Mouse (Mus musculus) gastrocnemius, adult 8-10 months (tissue): ENCODE data around the gene Ptpn11. TPM values are rescaled to one million over a fixed set of nuclear protein-coding genes. Genes with fewer than 3 reads are reported as not detected.

Experiments used
- DNase-seq, 2 experiments: peaks; one replicate each; pipeline ENCODE4 v3.0.0; 2022; ENCODE audit warnings: low spot score in 2 of 2
- total RNA-seq, 4 experiments: library from RNA; stranded (reverse); gene quantifications; 2 replicates each; pipeline ENCODE4 v1.2.4; 2022

Ptpn11 gene
- total RNA-seq, 4 experiments from 2014 or later = 60.1 to 89.9 (median 74.9) TPM

DNA sequence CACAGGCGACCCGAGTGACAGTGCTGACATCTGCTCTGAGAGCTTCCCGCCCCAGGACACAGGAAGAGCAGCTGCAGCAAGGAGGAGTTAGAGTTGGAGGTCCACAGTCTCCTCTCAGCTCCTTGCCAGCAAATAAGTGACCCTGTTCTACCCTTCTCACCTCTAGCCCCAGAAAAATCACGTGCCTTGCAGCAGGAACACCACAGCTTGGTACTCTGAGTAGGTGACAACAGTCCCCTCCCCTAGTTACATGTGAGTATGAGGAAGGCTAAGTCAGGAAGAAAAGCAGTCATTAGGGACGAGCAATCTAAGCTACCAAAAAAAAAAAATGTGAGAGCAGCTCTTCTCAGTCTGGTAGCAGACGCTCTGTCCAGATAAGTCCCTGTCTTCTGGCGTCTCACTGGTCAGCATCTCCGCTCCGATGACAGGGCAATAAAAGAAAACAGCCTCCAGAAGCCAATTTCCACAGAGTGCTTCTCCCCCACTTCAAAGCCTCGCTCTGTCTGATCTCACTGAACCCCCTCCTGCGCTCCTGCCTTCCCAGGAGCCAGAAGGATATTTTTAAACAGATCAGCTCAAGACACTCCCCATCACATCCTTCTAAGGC is 6.1 kb downstream of the Ptpn11 start:
- DNase-seq = no peak

DNA sequence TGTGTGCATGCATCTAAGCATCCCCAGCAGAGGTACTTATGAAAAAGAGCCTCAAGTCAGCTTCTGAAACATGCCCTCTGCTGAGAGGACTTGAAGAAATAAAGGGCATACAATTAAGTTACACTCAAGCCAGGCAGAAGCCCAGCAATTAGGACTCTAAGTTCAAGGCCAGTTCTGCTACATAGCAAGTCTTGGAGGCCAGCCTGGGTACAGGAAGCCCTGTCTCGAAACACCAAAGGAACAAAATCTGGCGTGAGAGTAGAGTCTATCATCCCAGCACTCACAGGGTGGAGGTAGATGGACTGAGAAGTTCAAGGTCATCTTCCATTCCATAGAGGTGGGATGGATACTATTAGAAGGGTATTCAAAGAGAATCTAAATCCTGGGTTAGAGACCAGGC is 6.8 kb downstream of the Ptpn11 start:
- DNase-seq = no peak

DNA sequence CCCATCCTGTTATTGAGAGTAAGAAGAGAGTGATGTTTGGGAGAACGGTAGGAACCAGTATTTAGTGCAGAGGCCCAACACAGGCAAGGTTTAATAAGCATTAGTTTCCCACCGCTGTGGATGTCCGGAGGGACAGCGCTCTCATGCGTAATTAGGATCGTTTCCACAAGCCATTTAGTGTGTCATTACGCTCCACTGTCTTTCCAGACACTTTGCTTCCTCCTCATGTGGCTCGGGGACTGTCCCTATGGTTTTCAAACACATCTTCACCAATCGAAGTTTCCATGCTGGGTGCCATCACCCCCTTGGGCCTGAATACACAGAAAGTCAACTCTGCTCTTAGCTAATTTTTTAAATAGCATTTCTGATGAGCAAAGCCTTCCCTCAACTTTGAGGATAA is 7.9 kb downstream of the Ptpn11 start:
- no peak for DNase-seq

DNA sequence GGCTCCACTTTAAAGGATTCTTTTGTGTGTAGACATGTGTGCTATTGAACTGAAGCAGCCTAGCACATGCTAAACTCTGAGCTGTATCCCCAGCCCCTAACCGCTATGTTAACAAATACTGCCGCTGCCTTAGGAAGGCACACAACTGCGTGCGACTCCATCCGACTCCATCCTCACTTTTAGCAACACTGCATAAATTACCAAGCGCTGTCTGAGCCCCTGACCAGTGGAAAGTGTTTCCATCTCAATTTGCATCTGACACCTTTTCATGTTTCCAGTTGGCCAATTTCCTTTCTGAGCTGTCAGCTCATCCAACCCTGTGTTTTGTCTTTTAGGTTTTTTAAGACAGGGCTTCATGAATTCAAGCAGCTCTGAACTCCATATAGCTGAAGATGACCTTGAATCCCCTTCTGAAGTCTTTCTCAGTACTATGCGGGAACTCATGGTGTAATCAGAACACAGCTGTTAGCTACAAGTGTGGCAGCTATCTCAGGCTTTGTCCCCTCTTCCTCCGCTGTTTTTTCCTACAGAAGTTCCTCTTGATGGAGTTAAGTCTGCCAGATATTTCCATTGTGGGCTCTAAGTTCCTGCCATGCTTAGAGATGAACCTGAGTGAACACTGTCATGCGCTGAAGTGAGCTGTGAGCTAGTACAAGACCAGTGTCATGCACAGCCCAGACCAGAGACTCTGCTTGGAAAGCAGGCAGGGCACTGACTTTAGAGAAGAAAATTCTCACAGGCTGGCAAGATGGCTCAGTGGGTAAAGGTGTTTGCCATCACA is 11.9 kb downstream of the Ptpn11 start:
- DNase-seq = no peak

DNA sequence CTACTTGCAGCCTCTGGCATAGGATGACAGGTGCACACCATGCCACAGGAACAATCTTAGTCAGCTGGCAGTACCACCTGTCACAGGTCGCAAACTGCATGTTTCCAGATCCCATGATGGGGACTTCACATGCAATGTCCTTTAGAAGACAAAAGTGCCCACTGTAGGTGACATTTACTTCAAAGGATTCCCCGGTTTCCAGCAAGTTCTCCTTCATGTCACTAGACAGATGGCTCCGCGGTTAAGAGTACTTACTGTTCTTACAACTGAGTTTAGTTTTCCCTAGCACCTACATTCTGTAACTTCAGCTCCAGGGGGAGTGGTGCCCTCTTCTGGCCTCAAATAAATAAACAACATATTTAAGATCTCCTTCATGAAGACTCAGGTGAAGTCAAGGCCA is 18.4 kb downstream of the Ptpn11 start:
- no peak for DNase-seq

DNA sequence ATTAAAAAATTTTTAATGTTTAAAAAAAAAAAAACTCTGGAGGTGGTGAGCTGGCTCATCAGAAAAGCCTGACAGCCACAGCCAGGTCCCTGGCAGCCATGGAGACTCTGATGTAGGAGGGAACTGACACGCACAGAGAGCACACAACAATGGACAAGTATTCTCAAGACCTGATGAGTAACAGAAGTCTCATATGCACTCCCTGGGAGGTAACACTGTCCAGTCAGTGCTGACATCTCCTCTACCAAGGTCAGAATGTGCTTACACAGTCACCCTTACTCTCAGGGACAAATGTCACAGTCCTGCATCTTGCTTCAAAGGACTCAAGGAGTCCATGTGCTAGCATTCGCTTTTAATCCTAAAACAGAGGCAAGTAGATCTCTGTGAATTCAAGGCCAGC is 21.6 kb downstream of the Ptpn11 start:
- no peak for DNase-seq

DNA sequence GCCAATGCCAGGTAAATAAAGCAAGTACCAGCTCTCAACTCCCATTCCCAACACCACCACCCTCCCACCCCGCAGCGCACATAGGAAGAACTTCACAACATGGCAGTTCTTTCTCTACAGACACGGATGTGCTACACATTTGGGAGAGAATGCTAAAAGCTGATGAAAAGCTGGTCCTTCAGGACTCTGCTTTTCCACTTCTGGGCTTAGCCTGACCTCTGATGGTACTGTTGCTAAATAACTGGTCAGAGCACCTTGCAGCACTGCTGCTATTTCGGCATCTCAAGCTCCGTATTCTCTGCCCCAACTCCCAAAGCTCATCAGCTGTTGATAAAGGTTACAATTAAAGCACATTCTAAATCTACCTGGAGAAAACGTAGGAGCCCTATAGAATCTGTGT is 24.3 kb downstream of the Ptpn11 start:
- DNase-seq = no peak

DNA sequence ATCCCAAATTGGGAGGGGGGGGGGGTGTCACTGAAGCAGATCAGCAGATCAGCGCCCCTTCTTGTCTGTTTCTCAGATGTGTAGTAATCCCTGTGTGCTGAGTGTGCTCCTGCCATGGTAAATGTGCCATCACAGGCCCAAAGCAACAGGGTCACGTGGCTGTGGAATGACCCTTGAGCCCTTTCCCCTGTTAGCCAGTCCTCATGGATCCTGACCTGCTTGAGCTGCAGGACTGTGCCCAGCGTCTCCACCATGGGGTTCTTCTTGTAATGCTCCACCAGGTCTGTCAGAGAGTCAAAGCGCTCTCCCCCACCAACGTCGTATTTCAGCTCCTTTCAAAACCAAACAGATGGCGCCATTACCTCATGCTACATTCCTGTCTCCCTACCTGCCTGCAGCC is 28.3 kb downstream of the Ptpn11 start:
- DNase-seq = no peak

DNA sequence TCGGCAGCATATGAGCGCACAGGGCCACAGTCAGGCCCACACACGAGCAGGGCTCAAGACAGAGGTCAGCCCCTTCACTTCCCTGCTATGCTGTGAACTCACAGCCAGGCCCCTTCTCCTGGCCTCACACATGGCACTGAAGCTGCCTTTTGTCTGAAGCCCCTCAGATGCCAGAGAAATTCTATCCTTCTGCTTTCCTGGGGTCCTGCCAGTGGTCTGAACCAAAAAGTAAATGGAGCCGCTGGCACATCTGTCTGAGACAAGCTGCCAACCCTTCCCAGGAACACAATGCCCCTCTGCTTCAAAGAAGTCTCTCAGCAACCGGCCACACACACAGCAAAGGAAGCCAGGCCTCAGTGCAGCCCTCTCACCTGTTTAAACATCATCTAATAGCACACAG is 28.9 kb downstream of the Ptpn11 start:
- no peak for DNase-seq

DNA sequence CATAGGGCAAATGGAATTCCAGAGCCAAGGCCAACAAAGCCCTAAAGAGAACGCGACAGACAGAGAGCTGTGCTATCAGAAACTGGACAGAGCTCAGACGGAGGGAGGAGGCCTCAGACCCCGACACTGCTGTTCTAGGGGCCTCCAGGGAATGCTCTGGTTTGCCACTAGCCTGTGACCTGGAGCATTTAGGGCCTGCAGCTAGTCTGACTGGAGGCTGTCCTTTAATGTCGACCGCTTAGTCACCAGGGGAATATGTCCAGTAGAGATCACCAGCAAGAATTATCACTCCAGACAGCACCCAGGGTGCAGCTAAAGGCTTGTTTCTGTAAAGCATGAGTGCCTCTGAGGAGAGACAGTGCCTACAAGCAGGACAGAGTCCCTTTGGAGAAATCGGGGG is 32.2 kb downstream of the Ptpn11 start:
- DNase-seq = no peak

DNA sequence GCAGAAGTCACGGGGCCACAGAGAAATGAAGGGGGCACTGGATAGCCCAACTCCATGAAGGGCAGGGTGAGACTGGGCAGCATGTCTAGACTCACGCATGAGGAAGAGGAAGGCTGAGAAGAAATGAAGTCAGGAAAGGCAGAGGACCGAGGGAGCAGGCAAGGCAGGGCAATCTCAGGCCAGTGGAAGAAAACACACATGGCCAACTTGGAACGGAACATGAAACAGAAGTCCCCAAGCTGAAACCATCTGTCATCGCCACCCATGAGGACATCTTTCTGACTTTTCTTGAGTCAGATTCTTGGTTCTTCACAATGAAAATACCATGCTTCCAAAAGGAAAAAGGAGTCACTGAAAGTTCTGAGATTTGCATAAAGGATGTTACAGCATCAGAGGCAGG is 33.7 kb downstream of the Ptpn11 start:
- DNase-seq = no peak

DNA sequence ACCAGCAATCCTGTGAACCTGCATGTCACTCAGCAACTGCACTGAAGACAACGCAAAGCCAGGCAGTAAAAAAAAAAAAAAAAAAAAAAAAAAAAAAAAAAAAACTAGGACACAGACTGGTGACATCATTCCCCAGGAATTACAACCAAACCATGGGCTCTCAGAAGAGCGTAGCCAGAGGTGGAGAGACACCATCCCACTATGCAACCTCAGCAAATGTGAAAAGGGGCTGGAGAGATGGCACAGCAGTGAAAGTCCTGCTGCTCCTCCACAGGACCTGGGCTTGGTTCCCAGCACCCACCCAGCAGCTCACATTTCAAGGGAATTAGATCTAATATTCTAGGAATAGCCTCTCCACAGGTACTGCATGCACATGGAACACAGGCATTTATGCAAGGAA is 34.2 kb downstream of the Ptpn11 start:
- no peak for DNase-seq

DNA sequence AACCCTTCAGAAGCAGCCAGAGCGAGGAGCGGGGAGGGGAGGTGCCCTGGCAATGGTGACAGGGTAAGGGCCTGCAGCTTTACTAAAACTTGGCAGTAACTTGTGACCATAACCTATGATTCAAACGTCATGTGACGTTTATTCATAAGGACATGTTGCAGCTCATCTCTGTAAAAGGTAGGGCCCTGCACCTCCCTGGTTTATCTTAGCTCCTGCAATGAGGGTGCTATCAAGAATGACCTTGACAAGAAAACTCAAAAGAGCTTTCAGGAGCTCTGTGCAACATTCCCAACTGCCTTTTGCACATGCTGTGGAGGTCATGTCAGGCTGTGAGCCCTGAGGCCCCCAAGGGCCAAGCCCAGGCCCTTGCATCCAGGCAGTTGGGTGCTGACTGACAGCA is 35.1 kb downstream of the Ptpn11 start:
- DNase-seq = no peak

DNA sequence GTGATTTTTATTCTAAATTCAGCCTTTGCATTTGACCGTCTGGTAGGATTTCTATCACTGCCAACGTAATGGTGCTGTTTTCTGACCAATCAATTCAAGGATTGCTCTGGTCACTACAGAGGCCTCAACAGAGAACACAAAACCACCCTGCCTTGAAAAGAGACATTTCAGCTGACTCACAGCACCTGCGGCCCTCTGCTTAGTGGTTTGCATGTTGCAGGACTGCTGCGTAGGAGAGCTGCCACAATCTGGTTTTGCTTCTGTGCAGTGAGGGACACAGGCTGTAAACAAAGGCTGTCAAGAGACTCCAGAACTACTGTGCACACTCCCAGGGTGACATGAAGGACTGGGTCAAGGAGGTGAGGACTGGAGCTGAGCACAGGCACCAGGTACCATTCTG is 40.5 kb downstream of the Ptpn11 start:
- no peak for DNase-seq

DNA sequence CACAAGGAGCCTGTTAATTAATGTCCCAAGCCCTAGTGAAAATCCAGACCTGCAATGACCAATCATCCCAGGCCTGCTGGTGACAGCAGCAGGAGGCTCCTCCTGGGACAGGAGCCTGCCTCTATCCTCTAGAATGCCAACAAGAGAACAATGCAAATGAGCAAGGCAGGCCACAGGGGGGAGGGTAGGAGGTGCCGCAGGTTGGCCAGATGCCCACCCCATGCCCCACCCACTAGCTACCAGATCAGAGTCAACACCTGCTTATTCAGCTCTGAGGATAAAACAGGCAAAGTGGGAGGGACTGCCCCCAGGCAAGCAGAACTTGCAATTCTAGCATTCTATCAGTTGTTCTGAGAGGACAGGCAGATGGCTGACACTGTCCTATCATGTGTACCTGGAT is 42.0 kb downstream of the Ptpn11 start:
- DNase-seq = no peak

DNA sequence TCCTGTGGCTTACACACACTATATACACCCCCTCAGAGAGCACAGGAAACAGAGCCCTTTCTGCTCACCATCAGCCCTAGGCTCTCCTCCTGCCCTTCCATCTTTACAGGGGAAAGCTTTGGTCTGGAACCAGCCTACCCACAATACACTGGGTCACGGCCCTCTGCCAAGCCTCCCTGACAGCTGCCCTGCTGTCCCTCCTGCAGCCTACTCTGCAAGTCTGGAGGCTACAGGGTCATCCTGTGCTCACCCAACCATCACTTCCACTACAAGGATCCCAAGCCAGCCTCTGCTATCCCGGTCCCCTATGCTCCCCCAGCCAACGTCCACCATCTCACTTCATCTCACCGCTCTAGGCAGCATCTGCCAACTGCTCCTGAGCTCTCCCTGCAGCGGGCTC is 44.9 kb downstream of the Ptpn11 start:
- DNase-seq = peak; percentile 9 to 20

DNA sequence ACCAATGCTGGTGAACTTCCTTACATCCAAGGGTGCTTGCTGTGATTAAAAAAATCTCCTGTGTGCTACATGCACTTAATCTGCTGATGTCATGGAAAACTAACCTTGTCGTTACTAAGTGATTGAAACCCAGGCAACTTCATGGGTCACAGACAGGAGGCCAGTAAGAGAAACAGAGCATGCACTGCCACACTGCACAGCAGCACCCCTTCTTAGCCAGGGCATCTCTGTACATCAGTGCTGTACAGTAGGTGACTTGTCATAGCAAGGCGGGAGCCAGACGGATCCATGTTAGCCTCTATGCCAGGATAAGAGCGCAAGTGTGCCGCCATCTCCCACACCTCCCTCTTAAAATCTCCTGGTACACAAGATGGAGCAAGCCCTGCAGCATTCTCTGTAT is 45.6 kb downstream of the Ptpn11 start:
- no peak for DNase-seq

DNA sequence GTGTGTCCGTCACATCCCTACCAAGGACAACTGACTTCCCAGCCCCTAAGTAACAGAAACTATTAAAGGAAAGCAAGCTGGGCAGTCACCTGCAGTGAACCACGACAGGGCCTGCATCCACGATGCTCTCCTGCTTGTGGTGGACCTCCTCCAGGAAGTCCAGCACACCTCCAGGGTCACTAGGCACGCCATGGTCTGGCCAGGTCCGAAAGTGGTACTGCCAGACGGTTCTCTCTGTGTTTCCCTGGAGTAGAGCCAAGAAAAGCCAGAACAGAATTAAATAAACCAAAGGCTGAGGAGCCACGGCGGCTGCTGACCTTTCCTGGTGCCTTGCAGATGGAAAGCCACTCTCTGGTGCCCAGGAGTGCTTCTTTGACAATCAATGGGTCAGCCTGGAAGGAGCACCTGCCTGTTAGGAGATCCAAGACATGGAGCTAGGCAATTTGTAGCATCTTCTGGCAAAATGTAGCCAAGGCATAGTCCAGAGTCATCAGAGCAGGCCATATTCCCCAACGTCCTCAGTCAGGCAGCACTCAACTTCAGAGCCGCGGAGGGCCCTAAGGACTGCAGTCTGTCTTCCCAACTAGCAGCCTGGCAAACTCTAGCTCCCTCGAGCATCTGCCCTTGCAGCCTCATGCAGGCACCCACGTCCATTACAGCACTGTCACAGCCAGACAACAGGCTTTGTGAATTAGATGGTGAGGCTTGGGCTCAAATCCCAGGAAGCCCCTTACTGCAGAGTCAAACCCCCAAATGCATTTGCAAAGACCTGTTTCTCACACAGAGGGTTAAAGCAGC is 46.6 kb downstream of the Ptpn11 start:
- no peak for DNase-seq

DNA sequence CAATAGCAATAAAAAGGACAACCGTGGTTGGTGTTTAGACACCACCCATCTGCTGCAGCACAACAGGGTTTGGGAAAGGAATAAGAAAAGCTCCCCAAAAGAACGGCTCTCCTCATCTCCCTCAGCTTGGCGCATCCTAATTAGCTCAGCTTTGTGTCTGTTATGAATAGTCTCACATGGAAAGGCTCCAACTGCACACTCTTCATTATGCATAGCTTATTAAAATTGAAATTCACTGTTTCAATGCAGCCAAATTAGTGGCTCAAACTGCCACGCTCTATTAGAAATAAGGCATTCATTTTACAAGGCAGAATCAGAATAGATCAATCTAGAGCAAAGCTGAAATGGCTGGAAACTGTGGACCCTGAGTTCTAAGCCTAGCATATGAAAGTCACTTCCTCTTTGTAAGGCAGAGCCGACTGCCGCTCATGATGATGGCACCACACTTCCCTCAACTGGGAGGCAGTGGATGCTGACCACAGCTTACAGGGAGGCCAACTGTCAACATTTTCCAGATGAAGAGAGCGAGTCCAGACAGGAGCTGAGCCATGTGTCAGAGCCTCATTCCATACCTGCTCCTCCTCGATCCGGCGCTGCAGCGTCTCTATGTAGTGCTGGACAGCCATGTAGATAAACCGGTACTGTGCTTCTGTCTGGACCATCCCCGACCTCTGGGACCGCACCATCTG is 48.6 kb downstream of the Ptpn11 start:
- DNase-seq = no peak

DNA sequence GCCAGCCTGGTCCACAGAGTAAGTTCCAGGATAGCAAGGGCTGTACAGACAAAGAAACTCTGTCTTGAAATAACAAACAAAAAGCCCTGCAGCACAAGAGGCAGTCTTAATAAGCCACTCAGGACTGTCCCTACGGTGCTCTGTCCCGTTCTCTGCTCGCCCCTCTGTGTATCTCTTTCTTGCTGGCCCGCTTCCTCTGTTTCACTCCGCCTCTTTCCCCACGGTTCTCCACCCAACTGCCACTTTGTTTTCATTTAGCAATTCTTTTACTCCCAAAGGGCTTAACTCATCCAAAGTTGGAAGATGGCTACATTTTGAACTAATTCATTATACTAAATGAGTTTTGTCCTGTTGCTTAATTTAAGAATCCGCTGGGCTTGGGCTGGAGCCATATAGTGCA is 50.9 kb downstream of the Ptpn11 start:
- DNase-seq = no peak

DNA sequence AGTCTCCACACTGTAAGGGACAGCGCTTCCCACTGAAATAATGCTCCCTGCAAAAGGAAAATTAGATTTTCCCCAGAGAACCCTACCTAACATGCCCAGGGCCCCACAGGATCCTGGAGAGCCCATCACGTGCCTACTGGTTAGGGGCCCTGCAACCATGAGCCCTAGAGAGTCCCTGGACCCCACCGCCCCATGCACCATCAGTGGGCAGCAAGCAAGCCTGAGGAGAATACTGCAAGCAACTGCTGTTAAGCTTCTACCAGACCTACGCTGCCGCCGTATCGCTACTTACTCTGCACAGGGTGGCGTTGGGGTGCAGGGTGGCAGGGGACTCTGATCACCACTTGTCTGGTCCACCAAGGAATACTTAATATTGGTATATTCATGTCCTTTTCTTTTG is 54.1 kb downstream of the Ptpn11 start:
- DNase-seq = no peak

DNA sequence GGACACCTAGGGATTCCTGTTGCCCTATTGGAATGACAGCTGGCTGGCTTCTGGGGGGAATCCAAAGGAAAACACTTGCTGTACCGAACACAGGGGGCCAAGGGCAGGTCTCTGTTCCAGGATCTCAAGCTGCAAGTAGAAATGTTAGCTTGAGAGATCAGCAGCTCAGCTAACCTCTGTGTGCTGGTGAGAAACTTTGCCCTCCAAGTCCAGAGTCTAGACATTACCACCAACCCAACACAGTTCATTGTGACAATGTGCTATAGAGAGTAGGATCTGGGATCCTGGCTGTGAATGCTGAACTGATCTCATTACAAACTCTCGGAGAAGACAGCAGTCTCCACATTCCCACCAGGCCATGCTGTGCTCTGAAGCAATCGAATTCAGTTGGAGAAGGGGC is 59.4 kb downstream of the Ptpn11 start:
- DNase-seq = no peak
